Mouse (Mus musculus) CH12.LX (cell line): ENCODE results near the gene Gkn2. TPM values are rescaled to one million over a fixed set of nuclear protein-coding genes. Genes with fewer than 3 reads are reported as not detected.
A peak's percentile ranks its signal among the peaks of the same experiment; 100 is the strongest.

Experiments
- DNase-seq: peaks from one replicate; pipeline ENCODE4 v3.0.0-alpha.2; 2013; ENCODE audit errors: extremely low read depth
- H3K27ac ChIP-seq: 2 replicates; pipeline ENCODE4 v1.5.1; 2012; ENCODE audit warnings: low read depth, mild to moderate bottlenecking, control low read depth, moderate library complexity; ENCODE audit not compliant: insufficient read depth
- H3K27me3 ChIP-seq: replicated peaks from 2 replicates; pipeline ENCODE3; 2012; ENCODE audit warnings: inconsistent platforms
- H3K36me3 ChIP-seq, 2 experiments: replicated peaks in 1 of 2; 2 replicates each; pipeline versions ENCODE3 to v1.6.1; 2012; ENCODE audit warnings: inconsistent platforms in 1 of 2, low read length in 1 of 2, mild to moderate bottlenecking in 1 of 2, mixed read lengths in 1 of 2, moderate library complexity in 1 of 2; ENCODE audit not compliant: control insufficient read depth in 1 of 2, insufficient read depth in 1 of 2
- H3K4me1 ChIP-seq, 2 experiments: 2 replicates each; pipeline ENCODE4 v1.6.1; 2012; ENCODE audit warnings: inconsistent platforms in 1 of 2, moderate library complexity in 1 of 2; ENCODE audit not compliant: insufficient read depth in 2 of 2, control insufficient read depth in 1 of 2
- H3K4me2 ChIP-seq: 2 replicates; pipeline ENCODE4 v1.6.1; 2012; ENCODE audit warnings: low read depth, mild to moderate bottlenecking, control low read depth; ENCODE audit not compliant: poor library complexity, insufficient read depth, severe bottlenecking
- H3K4me3 ChIP-seq, 3 experiments: fragments of 150-350 bp in 1 of 3; sonication (generic) in 1 of 3; replicated peaks in 1 of 3; 2 replicates each; pipeline versions ENCODE3 to v1.5.1; 2011 to 2012; ENCODE audit warnings: low read depth in 2 of 3, low read length in 2 of 3, mild to moderate bottlenecking in 2 of 3, moderate library complexity in 2 of 3, control low read depth in 1 of 3, improper control_type of control experiment in 1 of 3, inconsistent platforms in 1 of 3, mixed read lengths in 1 of 3; ENCODE audit not compliant: poor library complexity in 1 of 3
- H3K79me2 ChIP-seq: replicated peaks from 2 replicates; pipeline ENCODE4 v1.6.1; 2012; ENCODE audit warnings: mild to moderate bottlenecking, moderate library complexity; ENCODE audit not compliant: control insufficient read depth, poor library complexity, insufficient read depth, severe bottlenecking; ENCODE audit errors: extremely low read depth
- H3K9ac ChIP-seq: 2 replicates; pipeline ENCODE4 v1.6.1; 2012; ENCODE audit warnings: low read depth, mild to moderate bottlenecking, control low read depth, moderate library complexity; ENCODE audit not compliant: insufficient read depth
- H3K9me3 ChIP-seq: replicated peaks from 2 replicates; pipeline ENCODE3; 2012; ENCODE audit warnings: low read length, inconsistent platforms, mixed read lengths
- BHLHE40 ChIP-seq: IDR thresholded peaks from 2 replicates; pipeline ENCODE4 v1.6.1; 2011; ENCODE audit warnings: mild to moderate bottlenecking, low read depth, low read length, improper control_type of control experiment
- CTCF ChIP-seq, 2 experiments: IDR thresholded peaks in 1 of 2; conservative IDR thresholded peaks in 1 of 2; 2 replicates each; pipeline ENCODE4 v1.5.1; 2011 to 2012; ENCODE audit warnings: low read depth in 2 of 2, low read length in 2 of 2, improper control_type of control experiment in 1 of 2, inconsistent platforms in 1 of 2, mild to moderate bottlenecking in 1 of 2, moderate library complexity in 1 of 2
- ETS1 ChIP-seq: conservative IDR thresholded peaks from 2 replicates; pipeline ENCODE4 v1.6.1; 2012; ENCODE audit warnings: low read depth, mild to moderate bottlenecking, inconsistent platforms, low read length, improper control_type of control experiment, moderate library complexity
- MYC ChIP-seq: IDR thresholded peaks from 2 replicates; pipeline ENCODE4 v1.6.1; 2011; ENCODE audit warnings: low read depth, mild to moderate bottlenecking, improper control_type of control experiment, low read length
- PAX5 ChIP-seq: IDR thresholded peaks from 2 replicates; pipeline ENCODE4 v1.6.1; 2012; ENCODE audit warnings: low read length, inconsistent platforms, mixed read lengths
- POLR2A ChIP-seq: IDR thresholded peaks from 2 replicates; pipeline ENCODE4 v1.6.1; 2011; ENCODE audit warnings: low read depth, mild to moderate bottlenecking, improper control_type of control experiment, low read length
- POLR2AphosphoS2 ChIP-seq: IDR thresholded peaks from 2 replicates; pipeline ENCODE4 v1.6.1; 2011; ENCODE audit warnings: low read depth, low read length, improper control_type of control experiment
- RCOR1 ChIP-seq: conservative IDR thresholded peaks from 2 replicates; pipeline ENCODE4 v1.6.1; 2012; ENCODE audit warnings: low read depth, mild to moderate bottlenecking, inconsistent platforms, low read length, improper control_type of control experiment
- TBP ChIP-seq: conservative IDR thresholded peaks from 2 replicates; pipeline ENCODE4 v1.6.1; 2011; ENCODE audit warnings: low read depth, low read length, improper control_type of control experiment
- TCF12 ChIP-seq: IDR thresholded peaks from 2 replicates; pipeline ENCODE4 v1.6.1; 2014; ENCODE audit warnings: low read depth, mild to moderate bottlenecking, inconsistent platforms, low read length, improper control_type of control experiment
- UBTF ChIP-seq: IDR thresholded peaks from 2 replicates; pipeline ENCODE4 v1.6.1; 2012; ENCODE audit warnings: low read depth, mild to moderate bottlenecking, inconsistent platforms, low read length, improper control_type of control experiment, moderate library complexity
- ZC3H11A ChIP-seq: IDR thresholded peaks from 2 replicates; pipeline ENCODE4 v1.6.1; 2012; ENCODE audit warnings: low read depth, mild to moderate bottlenecking, inconsistent platforms, low read length, improper control_type of control experiment
- dilution Hi-C: fragments of 300-500 bp; cut with MboI; formaldehyde crosslinking; loops from 2 replicates; pipeline ENCODE4 v1.14.3; 2020; ENCODE audit warnings: low sequenced_read_pairs; ENCODE audit not compliant: extremely low pct_unique_long_range_greater_than_20kb, extremely low pct_ligation_motif_present
- in situ Hi-C: fragments of 300-500 bp; cut with MboI; formaldehyde crosslinking; loops from 3 replicates; pipeline ENCODE4 v1.14.3; 2019; ENCODE audit warnings: low sequenced_read_pairs, low pct_ligation_motif_present, low pct_unique_long_range_greater_than_20kb, mixed read lengths
- polyA plus RNA-seq: library from polyadenylated mRNA; unstranded; fragments of >175 nt; gene quantifications from 2 replicates; pipeline ENCODE4 v1.2.1, GENCODE M21; 2012; ENCODE audit warnings: low read depth; ENCODE audit not compliant: insufficient read length
- total RNA-seq, 2 experiments: library from RNA; depleted of rRNA; stranded (reverse); fragments of 300-350 nt in 1 of 2; fragments of >200 nt in 1 of 2; gene quantifications; 2 replicates each; pipeline ENCODE4 v1.2.3; 2012 to 2014

Gkn2 gene
- total and polyA plus RNA-seq, 3 experiments = not detected

DNA sequence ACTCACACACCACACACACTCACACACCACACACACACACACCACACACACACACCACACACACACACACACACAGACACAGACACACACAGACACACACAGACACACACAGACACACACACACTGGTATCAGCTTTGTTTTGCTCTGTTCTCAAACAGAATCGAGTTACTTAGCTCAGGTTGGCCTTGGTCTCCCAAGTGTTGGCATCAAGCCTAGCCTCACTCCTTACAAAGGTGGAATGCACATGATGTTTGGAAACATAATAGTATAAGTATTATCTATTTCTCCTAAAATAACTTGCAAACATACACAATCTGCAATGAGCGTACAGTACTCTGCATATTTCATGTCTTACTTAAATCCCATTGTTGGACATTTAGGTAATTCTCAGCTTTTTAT lies 40.8 kb upstream of the Gkn2 start:
- in situ Hi-C loops (no loop called here), dilution Hi-C loops (no loop called here)
- no peaks in the 10 kb centered on the region for H3K36me3 ChIP-seq
- TF ChIP-seq POLR2A (no peak), ETS1 (no peak), POLR2AphosphoS2 (no peak), RCOR1 (no peak), TBP (no peak), BHLHE40 (no peak), ZC3H11A (no peak), UBTF (no peak), PAX5 (no peak), MYC (no peak), CTCF (conservative IDR thresholded peaks at IDR 0.05 in 1 of 2, IDR thresholded peaks at IDR 0.05 in 1 of 2; ENCODE audit: low read depth in 2 of 2, low read length in 2 of 2) (no peak)
- peaks cover 1% of the 10 kb centered on the region for H3K27me3 ChIP-seq
- DNase-seq = no peak
- no peaks in the 10 kb centered on the region for H3K9me3 ChIP-seq
- H3K4me1 ChIP-seq = no peaks in the 10 kb centered on the region; a peak in 1 of 4 replicates
- no peak overlapping the region for H3K4me3 ChIP-seq
- no peak overlapping the region for H3K27ac ChIP-seq
- H3K9ac ChIP-seq = no peak overlapping the region
- no peaks in the 10 kb centered on the region for H3K79me2 ChIP-seq
- H3K4me2 ChIP-seq = no peak overlapping the region

DNA sequence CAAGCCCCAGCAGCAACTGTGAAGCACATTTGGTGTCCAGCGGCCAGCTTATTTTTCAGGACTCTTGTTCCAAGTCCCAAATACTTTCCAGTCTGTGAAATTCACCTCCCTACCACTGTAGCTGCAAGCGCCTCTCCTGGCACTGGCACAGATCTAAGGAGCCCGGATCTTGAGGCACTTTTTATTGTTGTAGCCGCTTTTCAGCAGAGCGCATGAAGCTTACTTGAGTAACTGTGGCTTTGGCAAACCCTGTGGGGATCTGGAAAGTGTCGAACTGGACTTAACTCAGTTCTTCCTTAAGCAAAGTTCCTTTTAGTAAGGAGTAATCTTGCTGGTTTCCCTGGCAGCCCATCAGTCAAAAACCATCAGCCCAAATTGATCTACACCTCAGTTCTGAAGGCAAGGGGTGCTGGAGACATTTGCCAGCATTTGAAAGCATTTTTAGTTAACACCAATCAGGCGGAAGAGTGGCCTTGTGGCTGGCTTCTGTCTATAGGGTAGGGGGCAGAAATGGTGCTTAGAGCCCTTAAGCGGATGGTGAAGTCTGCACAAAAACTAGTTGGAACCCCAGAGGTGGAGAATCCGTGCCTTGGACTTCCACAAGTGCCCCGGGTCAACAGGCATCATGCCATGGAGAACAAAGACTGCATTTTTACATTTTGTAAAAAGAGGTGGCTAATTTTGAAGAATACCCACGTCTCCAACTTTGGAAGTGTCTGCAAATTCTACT lies 38.6 kb upstream of the Gkn2 start:
- H3K27ac ChIP-seq = no peak overlapping the region
- no peak overlapping the region for H3K4me3 ChIP-seq
- no peaks in the 10 kb centered on the region; a peak in 1 of 4 replicates for H3K4me1 ChIP-seq
- no peak overlapping the region for H3K9ac ChIP-seq
- H3K27me3 ChIP-seq = peaks cover 1% of the 10 kb centered on the region
- dilution Hi-C loops = no loop called here
- no peak for TF ChIP-seq TCF12
- no peaks in the 10 kb centered on the region for H3K36me3 ChIP-seq
- DNase-seq = no peak
- H3K4me2 ChIP-seq = peak overlapping the region; percentile 57
- in situ Hi-C loops = no loop called here
- H3K79me2 ChIP-seq = no peaks in the 10 kb centered on the region
- no peaks in the 10 kb centered on the region for H3K9me3 ChIP-seq
